Mouse (Mus musculus): ENCODE results near the gene Lsm14b.

Gene Lsm14b

DNA sequence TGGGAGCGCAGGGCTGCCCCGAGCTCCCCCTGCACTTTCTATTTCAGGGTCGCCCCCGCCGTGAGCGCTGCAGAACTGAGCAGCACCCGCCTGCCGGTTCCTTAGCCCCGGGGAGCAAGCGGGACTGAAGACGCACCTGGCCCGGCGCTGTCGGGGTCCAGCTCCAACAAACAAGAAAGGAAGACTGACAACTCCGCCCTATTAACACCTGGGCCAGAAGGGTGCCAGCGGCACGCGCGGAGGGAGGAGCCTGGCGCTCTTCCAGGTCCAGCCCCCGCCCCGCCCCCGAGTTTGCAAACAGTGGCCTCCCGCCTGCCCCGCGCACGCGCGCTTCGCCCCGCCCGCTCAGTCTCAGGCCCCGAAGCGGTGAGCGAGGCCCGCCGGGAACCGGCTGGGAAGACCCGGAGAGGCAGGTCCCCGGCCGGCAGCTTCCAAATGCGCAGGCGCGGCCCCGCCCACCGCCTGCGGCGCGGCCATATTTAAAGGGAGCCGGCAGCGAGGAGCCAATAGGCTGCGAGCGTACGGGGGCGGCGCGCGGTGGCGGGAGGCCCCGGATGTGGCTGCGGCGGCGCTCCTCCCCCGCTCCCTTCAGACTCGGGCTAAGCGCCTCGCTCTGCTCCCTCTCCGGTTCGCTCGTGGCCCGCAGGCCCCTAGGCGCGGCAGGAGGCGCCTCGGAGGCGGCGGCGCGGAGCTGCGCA is at the start of gene Lsm14b:
Lsm14b (plus strand) TSS at position 587 of the 698 bp plus-strand sequence.
- peak; percentile 97 for DNase-seq (ENCODE audit: low spot score)

DNA sequence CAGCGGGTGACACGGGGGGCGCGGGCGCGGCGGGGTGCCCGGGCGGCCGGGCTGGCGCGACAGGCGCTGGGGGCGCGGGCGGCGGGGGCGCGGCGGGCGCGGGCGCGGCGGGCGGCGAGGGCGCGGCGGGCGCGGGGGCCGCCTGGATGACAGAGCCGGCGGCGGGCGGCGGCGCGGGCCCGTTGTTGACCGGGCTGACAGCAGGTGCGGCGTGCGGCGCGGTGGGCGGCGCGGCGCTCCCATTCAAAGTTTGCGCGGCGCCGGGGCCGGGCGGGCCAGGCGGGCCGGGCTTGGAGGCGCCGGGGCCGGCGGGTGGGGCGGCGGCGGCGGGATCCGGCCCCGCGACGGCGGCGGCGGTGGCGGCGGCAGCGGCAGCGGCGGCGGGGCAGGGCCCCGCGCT is 48.9 kb upstream of the Lsm14b start:
- DNase-seq (ENCODE audit: low spot score): no peak

DNA sequence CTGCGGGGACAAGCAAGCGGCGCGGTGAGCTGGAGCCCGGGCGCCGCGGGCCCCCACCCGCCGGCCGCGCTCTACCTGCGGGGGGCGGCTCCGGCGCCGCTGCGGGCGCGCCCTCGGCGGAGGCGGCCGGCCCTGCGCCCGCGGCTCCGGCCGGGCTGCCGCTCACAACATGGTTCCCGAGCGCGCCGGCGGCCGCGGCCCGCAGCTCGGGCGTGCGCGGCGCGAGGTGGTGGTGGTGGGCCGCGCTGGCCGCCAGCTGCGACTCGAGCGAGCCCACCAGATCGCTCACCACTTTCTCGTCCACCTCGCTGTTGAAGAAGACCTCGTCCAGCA is 48.5 kb upstream of the Lsm14b start:
- DNase-seq (ENCODE audit: low spot score): no peak

DNA sequence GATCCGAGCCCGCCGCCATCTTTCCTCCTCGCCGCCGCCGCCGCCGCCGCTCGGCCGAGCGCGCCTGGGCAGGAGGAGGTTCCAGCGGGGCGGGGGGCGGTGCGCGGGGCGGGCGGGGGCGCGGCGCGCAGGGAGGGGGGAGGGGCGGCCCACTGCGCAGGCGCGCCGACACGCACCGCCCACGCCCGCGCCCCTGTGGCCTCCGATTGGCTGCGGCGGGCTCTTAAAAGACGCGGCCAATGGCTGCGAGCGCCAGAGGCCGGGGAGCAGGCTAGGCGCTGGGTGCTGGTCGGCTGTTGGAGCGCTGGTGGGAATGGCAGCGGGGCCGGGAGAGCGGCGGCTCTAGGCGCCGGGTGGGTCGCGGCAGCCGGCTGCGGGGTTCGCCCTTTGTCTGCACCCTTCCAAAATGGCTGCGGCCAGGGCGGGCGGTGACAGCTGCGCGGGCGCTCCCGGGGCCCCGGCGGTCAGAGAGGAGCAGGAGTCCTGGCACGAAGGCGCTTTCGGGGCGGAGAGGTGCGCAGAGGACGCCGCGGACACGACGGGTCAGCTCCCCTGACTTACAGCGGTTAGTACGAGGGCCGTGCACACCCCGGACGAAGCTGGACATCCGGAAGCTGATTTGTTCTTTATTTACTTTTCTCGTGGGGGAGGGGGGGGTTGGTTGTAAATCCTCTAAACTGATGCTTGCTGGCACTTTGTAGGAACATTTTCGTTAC is 48.0 kb upstream of the Lsm14b start, which contains the start of gene Taf4:
Taf4 (minus strand) TSS at position 19 of the 716 bp plus-strand sequence.
- peak; percentile 89 for DNase-seq (ENCODE audit: low spot score)

DNA sequence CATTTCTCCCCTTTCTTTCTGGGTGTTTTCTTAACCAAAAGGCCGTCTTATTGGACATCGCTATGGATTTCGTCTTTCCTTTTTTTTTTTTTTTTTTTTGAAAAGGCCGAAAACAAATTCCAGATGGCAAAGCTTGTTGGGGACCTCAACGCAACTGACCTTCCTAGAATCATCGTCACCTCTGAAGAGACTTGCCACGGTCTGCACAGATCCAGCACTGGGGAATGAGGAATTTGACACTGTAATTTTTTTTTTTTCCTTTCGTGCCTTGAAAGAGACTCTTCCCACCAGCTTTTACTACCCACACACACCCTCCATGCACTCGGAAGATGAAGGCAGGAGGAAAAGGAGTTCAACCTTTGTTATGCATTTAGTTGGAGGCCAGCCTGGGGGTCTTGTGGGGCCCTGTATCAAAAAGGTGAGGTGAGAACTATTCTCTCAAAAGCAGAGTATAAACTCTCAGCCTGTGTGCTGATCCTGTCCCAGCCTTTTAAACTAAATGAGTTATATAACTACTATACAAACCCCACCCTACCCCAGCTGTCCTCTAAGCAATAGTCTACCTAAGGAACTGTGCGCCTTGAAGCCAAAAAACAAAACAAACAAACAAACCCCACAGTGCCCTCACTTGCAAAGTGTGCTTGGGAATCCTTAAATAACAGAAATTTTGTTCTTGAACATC is 47.3 kb upstream of the Lsm14b start:
- DNase-seq (ENCODE audit: low spot score): no peak

DNA sequence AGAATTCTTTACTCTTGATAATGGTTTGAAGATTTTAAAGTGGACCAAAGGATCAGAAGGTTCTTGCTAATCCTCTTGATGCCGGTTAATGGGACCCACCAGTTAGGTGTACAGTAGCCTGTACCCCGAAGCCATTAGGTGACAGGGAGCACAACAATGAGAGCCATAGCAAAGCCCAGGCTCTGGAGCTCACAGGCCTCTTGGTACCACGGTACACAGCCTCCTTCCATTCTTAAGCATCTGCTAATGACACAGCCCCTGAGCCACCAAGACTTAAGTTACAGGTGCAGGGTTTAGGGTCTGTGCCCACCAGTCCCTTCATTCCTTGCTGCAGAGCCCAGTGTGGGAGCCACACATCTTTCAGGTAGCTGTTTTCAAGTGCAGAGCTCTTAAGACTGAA is 46.5 kb upstream of the Lsm14b start:
- no peak for DNase-seq (ENCODE audit: low spot score)

DNA sequence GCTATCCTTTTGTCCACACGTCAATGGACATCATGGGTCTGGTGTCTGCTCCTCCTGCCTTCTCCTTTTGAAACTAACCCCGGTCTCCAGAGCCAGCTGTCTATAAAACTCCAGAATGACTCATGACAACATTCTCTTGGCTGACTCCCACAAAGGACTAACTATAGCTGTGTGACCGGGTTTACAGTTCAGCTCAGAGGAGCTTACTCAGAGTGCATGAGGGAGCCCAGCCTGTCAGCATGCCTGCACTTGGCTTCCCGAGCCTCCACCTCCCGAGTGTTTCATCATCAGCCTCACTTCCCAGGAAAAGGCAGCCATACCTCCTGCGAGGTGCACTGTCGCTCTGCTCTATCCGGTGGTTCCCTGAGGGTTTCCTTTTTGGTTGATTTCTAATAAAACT is 45.0 kb upstream of the Lsm14b start:
- peak; percentile 25 for DNase-seq (ENCODE audit: low spot score)

DNA sequence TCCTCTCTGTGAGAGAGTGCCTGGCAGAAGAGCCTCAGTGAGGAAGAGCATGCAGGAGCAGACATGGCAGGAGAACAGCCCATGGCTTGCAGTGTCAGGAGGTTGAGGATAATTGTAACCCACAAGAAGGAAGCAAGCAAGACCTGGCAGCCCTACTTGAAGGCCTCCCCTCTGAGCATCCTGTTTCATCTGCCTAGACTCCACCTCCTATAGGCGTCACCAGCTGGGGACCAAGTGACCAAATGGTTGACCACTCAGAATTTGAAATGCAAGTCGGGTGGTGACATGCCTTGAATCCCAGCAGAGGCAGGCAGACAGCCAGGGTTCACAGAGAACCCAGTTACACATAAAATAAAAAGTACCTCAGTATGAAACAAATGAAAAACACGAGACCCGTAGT is 44.2 kb upstream of the Lsm14b start:
- no peak for DNase-seq (ENCODE audit: low spot score)

DNA sequence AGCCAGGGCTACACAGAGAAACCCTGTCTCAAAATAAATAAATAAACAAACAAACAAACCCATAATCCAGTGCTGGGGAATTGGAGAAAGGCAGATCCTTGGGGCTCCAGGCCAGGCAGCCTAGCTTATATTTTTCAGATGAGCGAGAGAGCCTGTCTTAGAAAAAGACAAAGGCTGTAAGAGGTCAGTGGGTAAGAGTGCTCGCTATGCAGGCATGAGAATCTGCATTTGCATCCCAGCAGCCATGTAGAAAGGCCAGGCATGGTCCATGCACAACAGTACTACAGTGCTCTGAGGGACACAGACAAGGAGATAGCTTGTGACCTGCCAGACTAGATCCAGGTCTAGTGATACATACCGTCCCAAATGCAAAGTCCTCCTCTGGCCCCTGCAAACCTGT is 42.1 kb upstream of the Lsm14b start:
- DNase-seq (ENCODE audit: low spot score): no peak

DNA sequence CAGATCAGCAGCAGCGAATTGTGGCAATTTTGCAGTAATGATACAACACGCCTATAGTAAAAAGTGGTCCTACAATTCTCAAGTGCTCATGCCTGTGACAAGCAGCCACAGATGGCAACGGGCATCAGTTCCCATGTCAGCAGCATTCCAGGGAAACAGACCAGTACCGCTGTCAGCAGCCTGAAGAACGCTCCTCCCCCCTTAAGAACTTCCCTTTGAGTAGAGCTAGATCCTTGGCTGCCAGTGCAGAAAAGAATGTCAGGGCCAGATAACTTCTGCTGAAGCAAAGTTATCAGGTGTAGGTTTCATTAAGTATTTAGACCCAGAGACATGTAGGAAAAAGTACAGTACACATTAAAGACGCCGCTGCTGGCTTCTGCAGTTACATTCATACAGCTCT is 40.0 kb upstream of the Lsm14b start:
- no peak for DNase-seq (ENCODE audit: low spot score)

DNA sequence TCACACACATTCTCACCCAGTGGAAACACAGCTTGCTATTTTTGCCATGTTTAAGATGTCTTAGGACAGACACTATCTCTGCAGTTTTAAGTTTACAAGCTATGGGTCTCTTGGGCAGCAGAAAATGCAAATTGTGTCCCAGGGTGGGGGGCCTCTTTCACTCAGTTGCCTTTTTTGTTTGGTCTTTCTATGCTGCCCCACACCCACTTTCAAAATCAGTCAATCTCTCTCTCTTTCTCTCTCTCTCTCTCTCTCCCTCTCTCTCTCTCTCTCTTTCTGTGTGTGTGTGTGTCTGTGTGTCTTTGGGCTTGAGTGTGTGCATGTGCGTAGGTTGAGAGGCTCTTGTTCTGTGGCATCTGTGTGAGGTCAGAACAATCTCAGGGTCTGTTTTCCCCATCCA is 39.1 kb upstream of the Lsm14b start:
- DNase-seq (ENCODE audit: low spot score): no peak

DNA sequence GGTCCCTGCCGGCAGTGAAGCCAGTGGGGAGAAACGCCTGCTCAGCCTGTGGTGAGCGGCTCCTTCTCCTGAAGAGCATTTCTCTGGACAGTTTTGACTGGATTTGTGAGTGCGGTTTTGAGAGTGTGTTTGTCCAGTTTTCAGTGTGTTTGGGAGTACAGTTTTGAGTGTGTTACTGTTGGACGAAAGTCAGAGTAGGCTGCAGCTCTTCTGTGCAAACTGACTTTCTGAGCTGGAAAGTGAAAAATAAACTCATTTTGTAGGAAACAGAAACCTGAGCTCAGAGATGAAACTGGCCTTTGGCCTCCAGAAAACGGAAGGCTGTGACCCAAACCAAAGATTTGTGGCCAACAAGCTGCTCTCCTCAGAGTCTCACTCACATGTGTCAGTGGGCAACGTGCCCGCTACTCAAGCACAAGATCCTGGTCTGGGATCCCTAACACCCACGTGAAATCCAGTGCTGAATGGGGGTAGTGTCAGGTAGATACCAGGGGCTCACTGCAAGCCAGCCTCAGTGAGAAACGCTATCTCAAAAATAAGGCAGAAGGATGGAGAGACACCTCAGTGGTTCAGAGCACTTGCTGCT is 38.3 kb upstream of the Lsm14b start:
- no peak for DNase-seq (ENCODE audit: low spot score)

DNA sequence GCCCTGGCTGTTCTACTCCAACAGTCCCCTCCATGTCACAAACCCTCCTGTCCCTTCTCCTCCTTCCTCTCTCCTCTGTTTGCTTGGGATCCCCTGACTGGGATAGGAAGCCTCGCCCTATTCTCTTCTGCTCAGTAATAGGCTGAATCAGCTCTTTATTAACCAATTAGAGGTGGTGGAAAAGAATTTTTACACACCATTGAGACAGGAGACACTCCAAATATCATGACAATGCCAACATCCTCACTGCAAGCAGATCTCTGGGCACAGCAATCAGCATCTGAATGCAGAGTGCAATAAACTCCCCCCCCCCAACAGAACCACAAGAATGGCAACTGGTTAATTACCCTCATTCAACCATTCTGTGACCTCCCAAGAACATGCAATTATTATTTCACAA is 35.7 kb upstream of the Lsm14b start:
- no peak for DNase-seq (ENCODE audit: low spot score)

DNA sequence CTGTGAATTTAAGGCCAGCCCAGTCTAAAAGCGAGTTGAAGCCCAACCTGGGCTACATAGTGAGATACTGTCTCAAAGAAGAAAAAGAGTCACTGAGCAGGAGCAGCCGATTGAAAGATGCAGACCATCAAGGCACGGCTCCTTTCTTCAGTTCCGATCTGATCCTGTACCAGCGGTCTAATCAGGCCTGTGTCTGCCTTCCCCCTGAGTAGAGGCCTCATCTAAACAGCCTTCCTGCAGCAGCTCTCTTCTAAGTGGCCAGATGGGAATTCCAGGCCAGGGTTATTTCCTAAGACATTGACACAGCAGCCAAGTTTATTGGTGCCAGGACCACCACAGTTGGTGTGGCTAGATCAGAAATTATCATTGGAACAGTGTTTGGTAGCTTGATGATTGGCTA is 31.7 kb upstream of the Lsm14b start:
- DNase-seq (ENCODE audit: low spot score): no peak

DNA sequence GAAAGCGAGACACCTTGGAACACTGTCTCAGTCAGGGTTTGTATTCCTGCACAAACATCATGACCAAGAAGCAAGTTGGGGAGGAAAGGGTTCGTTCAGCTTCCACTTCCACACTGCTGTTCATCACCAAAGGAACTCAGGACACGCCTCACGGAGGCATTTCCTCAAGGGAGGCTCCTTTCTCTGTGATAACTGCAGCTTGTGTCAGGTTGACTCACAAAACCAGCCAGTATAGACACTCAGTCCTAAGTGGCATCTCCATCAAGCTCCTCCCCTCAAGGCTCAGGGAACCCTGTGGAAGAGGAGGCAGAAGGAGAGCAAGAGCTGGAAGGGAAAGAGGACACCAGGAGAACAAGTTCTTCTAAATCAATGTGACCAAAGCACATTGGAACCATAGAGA is 26.4 kb upstream of the Lsm14b start:
- DNase-seq (ENCODE audit: low spot score): no peak

DNA sequence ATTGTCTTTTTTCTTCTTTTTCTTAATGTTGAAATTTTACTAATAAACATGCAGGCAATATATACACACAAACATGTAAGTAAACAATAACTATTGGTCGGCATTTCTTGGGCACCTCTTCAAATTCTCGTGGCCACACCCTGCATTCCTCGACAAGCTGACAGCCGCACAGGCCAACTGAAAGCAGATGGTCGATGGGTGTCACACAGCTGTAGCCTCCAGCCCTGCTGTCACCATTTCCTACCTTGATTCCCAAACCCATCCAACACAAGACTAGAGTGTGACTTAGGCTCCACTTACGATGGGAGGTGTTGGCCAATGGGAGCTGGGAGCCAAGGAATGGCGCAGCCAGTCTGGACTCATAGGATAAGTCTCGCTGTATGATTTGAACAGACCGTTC is 23.2 kb upstream of the Lsm14b start:
- DNase-seq (ENCODE audit: low spot score): no peak

DNA sequence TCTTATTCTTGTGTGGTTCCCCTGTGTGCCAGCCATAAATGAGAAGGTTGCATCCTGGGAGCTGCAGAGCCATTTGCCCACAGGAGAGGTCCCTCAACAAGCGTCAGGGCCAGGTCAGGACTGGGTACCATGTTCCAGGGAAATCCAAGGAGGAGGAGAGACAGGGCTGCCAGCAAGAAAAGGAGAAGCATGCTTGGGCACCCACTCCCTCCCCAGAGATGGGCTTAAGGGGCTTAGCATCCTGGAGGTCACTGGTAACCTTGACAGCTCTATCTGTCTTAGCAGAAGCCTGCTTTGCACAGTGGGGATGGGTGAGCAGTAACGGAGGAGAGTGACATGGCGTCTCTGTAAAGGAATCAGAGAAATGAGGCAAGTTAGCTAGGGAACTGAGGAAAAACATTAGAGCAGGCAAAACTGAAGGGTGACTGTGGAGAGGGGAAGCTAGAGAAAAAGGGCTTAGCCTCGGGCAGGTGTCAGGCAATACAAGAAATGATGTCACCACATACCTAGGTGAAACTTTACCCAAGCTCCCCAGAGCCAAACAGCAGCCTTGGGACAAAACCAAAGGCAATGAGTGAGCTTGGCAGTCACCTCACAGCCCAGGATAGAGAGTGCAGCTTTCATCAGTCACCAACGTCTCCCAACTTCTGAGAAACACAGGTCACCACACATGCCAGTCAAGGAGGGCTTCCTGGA is 19.0 kb upstream of the Lsm14b start:
- DNase-seq (ENCODE audit: low spot score): no peak

DNA sequence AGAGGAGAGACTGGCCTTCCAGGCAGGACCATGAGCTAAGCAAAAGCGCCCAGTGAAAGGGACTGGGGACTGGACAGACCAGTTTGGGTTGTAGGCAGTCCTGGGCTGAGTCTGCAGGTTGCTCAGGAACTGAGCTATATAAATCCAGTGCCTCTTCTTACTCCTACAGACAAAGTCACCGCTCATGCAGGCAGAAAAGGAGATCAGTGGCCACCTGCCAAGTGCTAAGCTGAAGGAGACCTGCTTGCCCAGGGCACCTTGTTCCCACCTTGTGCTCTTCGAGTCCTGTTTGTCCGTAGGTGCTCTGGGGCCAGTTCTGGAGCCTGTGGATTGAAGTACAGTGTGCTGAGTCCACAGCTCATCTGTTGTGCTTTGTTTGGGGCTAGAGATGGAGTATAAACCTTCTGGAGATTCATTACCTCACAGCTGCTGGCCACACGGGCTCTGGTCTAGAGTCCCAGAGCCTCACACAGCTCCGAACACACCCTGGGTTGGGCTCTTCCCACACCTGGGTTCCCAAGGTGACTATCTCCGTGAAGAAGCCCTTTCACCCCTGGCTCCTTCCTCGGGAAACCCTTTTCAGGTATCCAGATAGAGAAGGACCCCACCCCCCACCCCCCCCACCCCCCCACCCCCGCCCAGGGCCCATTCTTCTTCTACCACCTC is 18.3 kb upstream of the Lsm14b start:
- no peak for DNase-seq (ENCODE audit: low spot score)

DNA sequence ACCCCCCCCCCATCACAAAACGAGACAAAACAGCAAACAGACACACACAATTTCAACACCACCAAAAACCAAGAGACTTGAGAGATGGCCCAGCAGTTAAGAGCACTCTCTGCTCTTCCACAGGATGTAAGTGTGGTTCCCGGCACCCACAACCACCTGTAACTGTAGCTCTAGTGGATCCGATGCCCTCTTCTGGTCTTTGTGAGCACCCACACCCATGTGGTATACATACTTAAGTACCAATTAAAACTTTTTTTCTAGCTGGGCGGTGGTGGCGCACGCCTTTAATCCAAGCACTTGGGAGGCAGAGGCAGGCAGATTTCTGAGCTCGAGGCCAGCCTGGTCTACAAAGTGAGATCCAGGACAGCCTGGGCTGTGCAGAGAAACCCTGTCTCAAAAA is 14.1 kb upstream of the Lsm14b start:
- no peak for DNase-seq (ENCODE audit: low spot score)

DNA sequence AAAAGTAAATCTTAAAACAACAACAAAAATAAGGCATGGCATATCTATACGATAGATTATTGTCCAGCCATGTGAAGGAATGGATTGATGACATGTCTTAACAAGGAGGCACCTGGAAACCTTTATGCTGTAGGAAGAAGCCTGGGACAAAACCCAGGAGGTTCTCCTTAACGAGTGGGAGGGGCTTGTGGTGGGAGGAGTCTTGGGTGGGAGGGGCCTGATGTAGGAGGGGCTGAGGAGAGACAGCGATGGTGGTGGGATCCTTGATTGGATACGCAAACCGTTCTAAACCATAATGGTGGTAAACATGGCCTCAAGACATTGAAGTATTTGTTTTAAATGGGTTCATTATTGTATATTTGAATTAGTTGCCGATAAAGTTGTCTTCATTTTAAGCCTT is 13.4 kb upstream of the Lsm14b start:
- no peak for DNase-seq (ENCODE audit: low spot score)

DNA sequence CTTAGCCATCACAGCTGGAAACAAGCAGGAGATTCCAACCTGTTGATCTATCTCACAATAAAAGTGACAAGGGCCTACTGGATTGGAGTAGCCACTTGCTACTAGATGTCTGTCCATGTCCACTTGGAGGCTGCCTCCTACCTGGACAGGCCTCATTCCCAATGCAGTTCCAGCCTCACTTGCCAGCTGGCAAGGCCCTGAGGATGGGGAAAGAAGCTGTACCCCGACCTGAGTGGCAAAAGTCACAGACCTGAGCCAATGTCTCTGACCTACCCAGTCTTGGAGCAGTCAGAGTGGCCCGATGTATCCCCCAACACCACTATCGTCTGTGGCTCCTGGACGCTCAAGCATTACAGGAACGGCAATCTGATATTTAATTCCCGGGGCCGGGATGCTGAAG is 11.1 kb upstream of the Lsm14b start:
- DNase-seq (ENCODE audit: low spot score): no peak

DNA sequence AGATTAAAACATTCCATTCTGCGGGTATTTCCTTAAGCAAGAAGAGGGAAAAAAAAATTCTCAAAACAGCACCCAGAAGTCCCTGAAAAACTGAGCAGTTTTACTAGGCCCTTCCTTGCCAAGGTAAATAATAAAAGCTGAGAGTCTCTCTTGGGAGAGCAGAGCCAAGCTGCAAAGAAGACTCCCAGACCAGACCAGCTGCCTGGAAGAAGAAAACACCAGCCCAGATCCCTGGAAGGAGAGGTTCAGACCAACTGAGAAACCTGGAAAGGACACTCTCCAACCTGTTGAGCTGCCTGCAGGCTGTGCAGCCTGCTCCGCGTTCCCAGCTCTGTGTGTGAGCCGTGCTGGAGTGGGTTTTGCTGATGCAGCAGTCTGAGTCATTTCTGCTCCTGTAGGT is 7.2 kb upstream of the Lsm14b start:
- no peak for DNase-seq (ENCODE audit: low spot score)
